Mouse (Mus musculus): ENCODE measurements around the gene Vmn1r158. TPM values are rescaled to one million over a fixed set of nuclear protein-coding genes. Genes with fewer than 3 reads are reported as not detected.
"Not testable (repeated sequence)": the region's sequence is repeated elsewhere in the genome, so short reads cannot be mapped to it uniquely, and the experiment has no call there.

The Vmn1r158 gene
- polyA plus RNA-seq (2015; fragmentation: Nextera tagmentation; extraction: Ambion mirVana), result not detected in 2 replicates

DNA sequence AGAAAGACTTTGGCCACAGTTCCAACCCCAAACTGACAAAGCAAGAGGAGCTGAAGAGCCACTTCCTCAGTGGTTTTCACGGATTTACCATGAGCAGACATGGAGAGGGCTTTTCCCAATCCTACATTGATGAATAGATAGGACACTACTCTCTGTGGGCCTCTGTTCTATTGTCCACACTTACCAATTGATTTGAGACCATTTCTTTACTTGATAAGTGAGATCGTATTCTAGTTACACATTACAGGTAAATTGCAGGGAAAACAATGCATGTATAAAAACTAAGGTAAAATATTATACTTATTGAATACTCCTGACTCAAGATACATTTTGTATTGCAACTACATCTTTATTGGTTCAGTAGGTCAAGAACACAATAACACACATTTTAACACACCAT, at the start of gene Vmn1r158:
Vmn1r158 (minus strand) TSS at position 101 of the 400 bp plus-strand sequence.
- not testable (repeated sequence) for H3K36me3 ChIP-seq; H3K4me1 ChIP-seq (replicated peaks); H3K4me2 ChIP-seq; ATAC-seq (ENCODE audit: low FRiP score); H3K27ac ChIP-seq; H3K9ac ChIP-seq; H3K27me3 ChIP-seq; H3K4me3 ChIP-seq
- peaks cover 19% of the 10 kb centered on the region for H3K9me3 ChIP-seq
- 68% methylated on average over 2 of the region's 2 CpGs for WGBS

- H3K36me3 ChIP-seq; H3K9me3 ChIP-seq; H3K4me2 ChIP-seq; H3K4me3 ChIP-seq; H3K27me3 ChIP-seq; ATAC-seq (ENCODE audit: low FRiP score); H3K4me1 ChIP-seq (replicated peaks); H3K9ac ChIP-seq; H3K27ac ChIP-seq: not testable (repeated sequence)
- 91% methylated on average over 7 of the region's 11 CpGs for WGBS
Measured at GRCm38 (mm10) chr7:22775981-22776380, 14.6 kb downstream of the Vmn1r158 start.

DNA sequence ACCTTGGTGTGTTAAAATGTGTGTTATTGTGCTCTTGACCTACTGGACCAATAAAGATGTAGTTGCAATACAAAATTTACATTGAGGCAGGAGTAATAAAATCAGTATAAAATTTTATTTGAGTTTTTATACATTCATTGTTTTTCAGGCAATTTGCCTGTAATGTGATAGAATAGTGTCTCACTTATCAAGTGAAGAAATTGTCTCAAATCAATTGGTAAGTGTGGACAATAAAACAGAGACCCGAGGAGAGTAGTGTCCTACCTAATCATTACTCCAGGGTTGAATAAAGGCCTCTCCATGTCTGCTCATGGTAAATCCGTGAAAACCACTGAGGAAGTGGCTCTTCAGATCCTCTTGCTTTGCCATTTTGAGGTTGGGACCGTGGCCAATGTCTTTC, 29.2 kb downstream of the Vmn1r158 start, which contains the start of gene Vmn1r157:
Vmn1r157 (plus strand) TSS at position 301 of the 400 bp plus-strand sequence.
- not testable (repeated sequence) for H3K27me3 ChIP-seq; H3K9ac ChIP-seq; ATAC-seq (ENCODE audit: low FRiP score); H3K9me3 ChIP-seq; H3K4me1 ChIP-seq (replicated peaks); H3K27ac ChIP-seq; H3K4me3 ChIP-seq; H3K4me2 ChIP-seq; H3K36me3 ChIP-seq
- 43% methylated on average over 2 of the region's 3 CpGs for whole genome bisulfite sequencing

Other genes starting within 250 kb of the Vmn1r158 start
- not detected in 2 replicates for gene Gm4201, start 225.4 kb downstream of the Vmn1r158 start, polyA plus RNA-seq (2015; fragmentation: Nextera tagmentation; extraction: Ambion mirVana)
- not detected in 2 replicates for gene Gm4565, start 202.7 kb downstream of the Vmn1r158 start, polyA plus RNA-seq (2015; fragmentation: Nextera tagmentation; extraction: Ambion mirVana)
- not detected in 2 replicates for gene Vmn1r155, start 132.8 kb downstream of the Vmn1r158 start, polyA plus RNA-seq (2015; fragmentation: Nextera tagmentation; extraction: Ambion mirVana)
- gene Gm8693, start 98.5 kb downstream of the Vmn1r158 start, polyA plus RNA-seq (2015; fragmentation: Nextera tagmentation; extraction: Ambion mirVana), result not detected in 2 replicates
- not detected in 2 replicates for gene Gm4567, start 71.1 kb downstream of the Vmn1r158 start, polyA plus RNA-seq (2015; fragmentation: Nextera tagmentation; extraction: Ambion mirVana)
- gene Vmn1r157, start 29.1 kb downstream of the Vmn1r158 start, polyA plus RNA-seq (2015; fragmentation: Nextera tagmentation; extraction: Ambion mirVana), result not detected in 2 replicates
- not detected in 2 replicates for gene Vmn1r159, start 52.8 kb upstream of the Vmn1r158 start, polyA plus RNA-seq (2015; fragmentation: Nextera tagmentation; extraction: Ambion mirVana)
- gene Vmn1r160, start 80.4 kb upstream of the Vmn1r158 start, polyA plus RNA-seq (2015; fragmentation: Nextera tagmentation; extraction: Ambion mirVana), result not detected in 2 replicates
- not detected in 2 replicates for gene Gm4214, start 193.9 kb upstream of the Vmn1r158 start, polyA plus RNA-seq (2015; fragmentation: Nextera tagmentation; extraction: Ambion mirVana)
- not detected in 2 replicates for gene Gm4216, start 229.1 kb upstream of the Vmn1r158 start, polyA plus RNA-seq (2015; fragmentation: Nextera tagmentation; extraction: Ambion mirVana)